Mouse (Mus musculus) cerebellum, adult 2 months (tissue): Measurements from ENCODE around the gene Pigv.

ENCODE experiments used
- CTCF ChIP-seq: fragments of 200-500 bp; IDR thresholded peaks from 2 replicates; pipeline ENCODE4 v1.5.1; 2011; ENCODE audit warnings: low read depth, mild to moderate bottlenecking, control low read depth, low read length, moderate library complexity, borderline replicate concordance; ENCODE audit not compliant: insufficient read depth
- POLR2A ChIP-seq: fragments of 200-500 bp; IDR thresholded peaks from 2 replicates; pipeline ENCODE4 v1.6.1; 2011; ENCODE audit warnings: low read length, control low read depth, borderline replicate concordance; ENCODE audit not compliant: insufficient read depth

DNA sequence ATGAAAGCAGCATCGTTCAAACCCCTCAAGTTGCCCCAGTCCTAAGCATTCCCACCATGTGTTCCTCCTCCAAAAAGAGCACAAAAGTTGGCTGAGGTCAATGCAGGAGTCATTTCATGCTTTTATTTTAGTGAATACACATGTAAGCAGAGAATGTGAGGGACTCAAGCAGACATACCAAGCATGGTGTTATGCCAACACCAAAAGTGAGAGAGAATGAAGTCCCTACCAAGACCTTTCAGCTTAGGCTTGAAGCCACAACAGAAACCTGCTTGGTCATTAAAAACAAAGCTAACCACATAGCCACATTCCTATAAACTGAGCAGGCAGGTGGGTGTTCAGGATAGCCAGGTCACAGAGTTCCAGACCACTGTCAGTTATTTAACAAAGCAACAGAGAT lies 35.0 kb upstream of the Pigv start:
- TF ChIP-seq CTCF (no peak), POLR2A (no peak)
